Mouse (Mus musculus) liver, postnatal 0 days (tissue): Measurements from ENCODE around the gene H2-Ob.

Source experiments
- CTCF ChIP-seq: sonication (generic); IDR thresholded peaks from 2 replicates; pipeline ENCODE4 v1.5.1; 2016; ENCODE audit warnings: antibody characterized with exemption, low read depth
- EP300 ChIP-seq: IDR thresholded peaks from 2 replicates; pipeline ENCODE4 v1.6.1; 2016; ENCODE audit warnings: antibody characterized with exemption, low read depth, mild to moderate bottlenecking

GRCm38 (mm10) chr17:34292570-34292969 lies 53.9 kb downstream of the H2-Ob start:
- TF ChIP-seq CTCF (no peak), EP300 (no peak)
